Mouse (Mus musculus) limb, embryonic 14.5 days (tissue): ENCODE measurements around the gene Fndc8. TPM values are rescaled to one million over a fixed set of nuclear protein-coding genes. Genes with fewer than 3 reads are reported as not detected.

Source experiments
- ATAC-seq: fragments of 200-750 bp; cut with Nextera tagmentation; 2 replicates; pipeline ENCODE4 v1.8.0; 2017; ENCODE audit warnings: low read depth, moderate number of reproducible peaks, moderate TSS enrichment; ENCODE audit not compliant: low FRiP score
- DNase-seq: peaks from one replicate; pipeline ENCODE4 v3.0.0-alpha.2; 2015; ENCODE audit warnings: low spot score
- H3K27ac ChIP-seq: fragments of 300-500 bp; sonication (generic); replicated peaks from 2 replicates; pipeline ENCODE4 v1.5.1; 2014; ENCODE audit warnings: low read depth, mild to moderate bottlenecking, low read length, moderate library complexity, mixed read lengths
- H3K27me3 ChIP-seq: fragments of 300-500 bp; sonication (generic); 2 replicates; pipeline ENCODE4 v1.6.1; 2014; ENCODE audit warnings: low read length, mixed read lengths; ENCODE audit not compliant: control insufficient read depth, insufficient read depth
- H3K36me3 ChIP-seq: fragments of 300-500 bp; sonication (generic); 2 replicates; pipeline ENCODE4 v1.6.1; 2014; ENCODE audit warnings: mild to moderate bottlenecking, low read length, moderate library complexity, mixed read lengths; ENCODE audit not compliant: control insufficient read depth, insufficient read depth
- H3K4me1 ChIP-seq: fragments of 300-500 bp; sonication (generic); 2 replicates; pipeline ENCODE4 v1.6.1; 2014; ENCODE audit warnings: antibody characterized with exemption, low read length, mixed read lengths; ENCODE audit not compliant: control insufficient read depth, insufficient read depth
- H3K4me2 ChIP-seq: fragments of 300-500 bp; sonication (generic); replicated peaks from 2 replicates; pipeline ENCODE4 v1.6.1; 2014; ENCODE audit warnings: low read depth, mild to moderate bottlenecking, low read length, moderate library complexity; ENCODE audit not compliant: severe bottlenecking
- H3K4me3 ChIP-seq: fragments of 300-500 bp; sonication (generic); replicated peaks from 2 replicates; pipeline ENCODE4 v1.5.1; 2014; ENCODE audit warnings: low read length
- H3K9ac ChIP-seq: fragments of 300-500 bp; sonication (generic); 2 replicates; pipeline ENCODE4 v1.6.1; 2014; ENCODE audit warnings: mild to moderate bottlenecking, low read depth, low read length, moderate library complexity; ENCODE audit not compliant: severe bottlenecking
- H3K9me3 ChIP-seq: fragments of 300-500 bp; sonication (generic); 2 replicates; pipeline ENCODE4 v1.6.1; 2016; ENCODE audit warnings: low read length; ENCODE audit not compliant: control insufficient read depth
- POLR2A ChIP-seq: fragments of 200-500 bp; IDR thresholded peaks from 2 replicates; pipeline ENCODE4 v1.8.0; 2012; ENCODE audit warnings: inconsistent platforms, mild to moderate bottlenecking, moderate library complexity, borderline replicate concordance; ENCODE audit not compliant: insufficient read depth, insufficient read length; ENCODE audit errors: extremely low read depth
- WGBS: fragments of 180-500 bp; shearing (Covaris S2); extraction: QIAGEN DNeasy Blood & Tissue Kit; methylation state at CpG from one replicate; pipeline ENCODE4 v1.1.7; 2014; 5-methylcytosine and 5-hydroxymethylcytosine counted together
- polyA plus RNA-seq, 2 experiments: library from polyadenylated mRNA; depleted of rRNA in 1 of 2; stranded (reverse) in 1 of 2; unstranded in 1 of 2; fragments of >200 nt; fragmentation: Nextera tagmentation in 1 of 2; extraction: Ambion mirVana in 1 of 2; gene quantifications; 2 replicates each; pipeline versions ENCODE4 v1.2.1 to v1.2.3; 2012 to 2014

Gene Fndc8
- polyA plus RNA-seq (2012; rRNA removed) (0.10 and 0.14 TPM in 2 replicates), polyA plus RNA-seq (2014; fragmentation: Nextera tagmentation; extraction: Ambion mirVana) (0.11 and 0.25 TPM in 2 replicates)

DNA sequence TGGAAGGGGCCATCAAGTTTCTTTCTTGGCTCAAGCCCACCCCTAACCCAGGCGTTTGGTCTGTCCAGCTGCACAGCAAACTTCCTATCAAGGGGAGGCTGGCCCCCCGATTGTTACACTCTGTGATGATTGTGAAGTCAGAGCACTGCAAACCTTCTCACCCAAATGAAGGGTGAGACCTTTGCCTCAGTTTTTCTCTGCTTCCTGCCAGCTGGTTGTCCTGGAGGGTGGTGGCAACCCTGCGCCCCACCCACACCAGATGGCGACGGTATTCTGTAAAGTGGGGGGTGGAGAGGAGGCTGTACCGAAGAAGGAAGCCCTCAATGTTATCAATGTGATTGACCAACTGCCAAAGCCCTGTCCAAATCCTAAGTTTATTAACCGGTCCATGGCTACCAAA is at the start of gene Fndc8:
TSS of gene Fndc8 (plus strand) at position 189 of the 400 bp plus-strand sequence.
- Histone ChIP-seq H3K9ac (no peak within 1 kb of the TSS), H3K27ac (no peak within 1 kb of the TSS), H3K36me3 (no peaks in the 10 kb centered on the region), H3K4me3 (no peak within 1 kb of the TSS), H3K4me1 (peaks cover 6% of the 10 kb centered on the region; the same call in 1 of the 2 replicates), H3K9me3 (no peaks in the 10 kb centered on the region), H3K27me3 (no peaks in the 10 kb centered on the region), H3K4me2 (no peak within 1 kb of the TSS)
- ATAC-seq (no peak), DNase-seq (no peak)
- 47% methylated on average over 7 of the region's 7 CpGs for WGBS
- no peak for TF ChIP-seq POLR2A

DNA sequence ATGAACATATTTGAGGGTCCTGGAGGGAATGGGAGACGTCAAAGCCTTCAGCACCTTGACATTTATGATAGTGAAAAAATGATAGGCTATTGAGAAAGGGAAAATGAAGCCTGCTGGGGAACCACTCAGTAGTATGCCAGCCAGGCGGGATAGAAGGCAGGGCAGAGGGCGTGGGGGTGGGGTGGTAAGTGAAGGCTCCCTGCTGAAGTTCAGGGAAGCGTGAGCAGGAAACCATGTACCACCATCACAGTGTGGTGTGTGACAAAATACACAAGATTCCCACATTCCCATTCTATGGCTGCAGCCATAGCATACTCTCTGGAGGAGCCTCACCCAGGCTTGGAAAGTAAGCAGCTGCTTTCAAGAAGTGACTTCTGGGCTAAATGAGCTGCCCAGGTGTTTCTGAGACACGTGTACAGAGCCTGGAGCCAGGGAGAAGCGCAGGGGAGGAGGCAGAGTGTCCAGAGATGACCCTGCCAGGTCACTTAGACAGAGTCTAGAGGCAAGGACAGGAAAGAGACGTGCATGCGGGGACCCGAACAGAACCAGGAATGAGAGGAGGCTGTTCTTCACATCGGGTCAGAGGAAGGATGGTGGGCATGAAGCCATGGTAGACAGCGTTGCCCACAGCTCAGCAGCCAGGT is 47.0 kb upstream of the Fndc8 start:
- H3K27me3 ChIP-seq = no peaks in the 10 kb centered on the region
- no peaks in the 10 kb centered on the region for H3K9me3 ChIP-seq
- H3K4me1 ChIP-seq = peaks cover 18% of the 10 kb centered on the region
- ATAC-seq (no peak), DNase-seq (no peak)
- no peak for TF ChIP-seq POLR2A
- H3K9ac ChIP-seq = no peak overlapping the region
- 70% methylated on average over 11 of the region's 11 CpGs for whole genome bisulfite sequencing
- H3K36me3 ChIP-seq = no peaks in the 10 kb centered on the region
- H3K4me2 ChIP-seq = no peak overlapping the region
- no peak overlapping the region for H3K4me3 ChIP-seq
- no peak overlapping the region for H3K27ac ChIP-seq

DNA sequence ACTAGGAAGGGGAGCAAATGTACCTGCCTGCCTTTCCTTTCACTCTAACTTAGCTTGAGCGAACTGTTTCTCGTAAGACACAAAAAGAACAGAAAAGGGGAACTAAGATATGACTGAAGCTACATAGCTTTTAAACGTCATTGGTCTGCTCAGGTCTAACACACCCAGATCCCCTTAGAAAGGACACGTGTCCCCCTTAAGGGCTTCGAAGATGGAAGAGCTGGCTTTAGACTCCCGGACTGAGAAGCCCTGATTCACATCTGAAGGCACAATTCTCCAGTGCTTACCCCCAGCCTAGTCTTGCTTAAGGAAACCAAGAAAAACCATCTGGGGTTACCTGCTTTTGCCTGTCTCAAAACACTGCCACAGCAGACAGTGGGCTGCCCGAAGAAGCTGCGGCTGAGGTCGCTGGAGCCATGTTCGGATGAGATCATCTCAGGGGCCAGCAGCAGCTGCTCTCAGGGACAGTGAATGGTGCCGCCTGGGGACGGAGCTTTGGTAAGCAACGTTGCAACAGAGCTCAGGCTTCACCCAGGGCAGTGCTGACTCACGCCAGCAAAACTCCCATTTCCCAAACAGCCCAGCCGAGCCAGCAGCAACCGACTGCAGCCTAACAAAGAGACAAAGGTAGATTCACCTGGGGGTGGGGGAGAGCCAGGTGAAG is 46.4 kb upstream of the Fndc8 start:
- H3K4me2 ChIP-seq = peak overlapping the region; percentile 30; the same call in 1 of the 2 replicates
- H3K4me3 ChIP-seq = no peak overlapping the region
- H3K9ac ChIP-seq = no peak overlapping the region; the same call in 1 of the 2 replicates
- peak; percentile 60 for ATAC-seq
- H3K27ac ChIP-seq = 0 out of 2 replicates have a peak overlapping the region, but pooled peaks have one; percentile 7
- H3K27me3 ChIP-seq = no peaks in the 10 kb centered on the region
- peaks cover 23% of the 10 kb centered on the region for H3K4me1 ChIP-seq
- no peaks in the 10 kb centered on the region for H3K36me3 ChIP-seq
- H3K9me3 ChIP-seq = no peaks in the 10 kb centered on the region
- 29% methylated on average over 16 of the region's 16 CpGs for WGBS
- TF ChIP-seq POLR2A = no peak
- no peak for DNase-seq

DNA sequence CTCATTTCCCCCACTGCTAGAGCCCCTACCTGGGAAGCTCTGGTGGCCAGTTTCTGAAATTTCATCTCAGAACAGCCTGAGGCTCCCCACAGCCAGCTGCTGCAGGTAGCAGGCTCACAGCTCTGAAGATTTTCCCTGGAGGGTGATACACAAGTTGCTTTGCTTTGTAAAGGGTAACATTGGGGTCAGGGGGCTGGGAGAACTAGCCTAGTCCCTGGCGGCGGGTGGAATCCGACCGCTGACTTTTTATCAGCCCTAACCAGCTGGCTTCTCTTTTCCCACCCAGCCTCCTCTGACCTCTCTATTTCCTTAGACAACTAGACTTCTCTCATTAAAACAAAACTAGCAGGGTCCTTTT is 45.9 kb upstream of the Fndc8 start:
- peaks cover 23% of the 10 kb centered on the region for H3K4me1 ChIP-seq
- H3K9me3 ChIP-seq = no peaks in the 10 kb centered on the region
- H3K9ac ChIP-seq = no peak overlapping the region; the same call in 1 of the 2 replicates
- TF ChIP-seq POLR2A = no peak
- H3K36me3 ChIP-seq = no peaks in the 10 kb centered on the region
- DNase-seq (no peak), ATAC-seq (no peak; the same call in 1 of the 2 replicates)
- H3K4me3 ChIP-seq = no peak overlapping the region
- peak overlapping the region; percentile 30; the same call in 1 of the 2 replicates for H3K4me2 ChIP-seq
- H3K27me3 ChIP-seq = no peaks in the 10 kb centered on the region
- H3K27ac ChIP-seq = 0 out of 2 replicates have a peak overlapping the region, but pooled peaks have one; percentile 7
- 22% methylated on average over 4 of the region's 4 CpGs for WGBS

DNA sequence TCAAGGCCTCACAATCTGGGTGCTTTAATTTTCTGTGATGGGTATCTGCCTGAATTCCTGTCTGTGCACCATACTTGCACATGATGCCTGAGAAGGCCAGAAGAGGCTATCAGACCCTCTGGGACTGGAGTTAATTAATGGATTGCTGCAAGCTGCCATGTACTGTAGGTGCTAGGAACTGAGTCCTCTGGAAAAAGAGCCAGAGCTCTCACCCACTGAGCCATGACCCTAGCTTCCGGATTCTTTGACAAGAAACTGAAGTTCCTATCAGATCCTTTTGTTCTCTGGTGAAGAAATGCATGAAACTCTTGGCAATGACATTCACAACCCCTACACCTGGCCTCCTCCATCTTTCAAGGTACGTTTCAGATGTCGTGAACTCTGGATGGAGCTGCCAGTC is 45.0 kb upstream of the Fndc8 start:
- Histone ChIP-seq H3K27me3 (no peaks in the 10 kb centered on the region), H3K9me3 (no peaks in the 10 kb centered on the region), H3K4me1 (peaks cover 23% of the 10 kb centered on the region), H3K36me3 (no peaks in the 10 kb centered on the region), H3K4me2 (no peak overlapping the region), H3K27ac (no peak overlapping the region), H3K4me3 (no peak overlapping the region), H3K9ac (no peak overlapping the region)
- TF ChIP-seq POLR2A = no peak
- WGBS = 77% methylated on average over 3 of the region's 3 CpGs
- ATAC-seq (no peak), DNase-seq (no peak)
